ENCODE assay signal across 11 mouse cellular contexts in genomic region chr1:172525971-172526370, GRCm38 (mm10). TPM values are rescaled to one million over a fixed set of nuclear protein-coding genes. Genes with fewer than 3 reads are reported as not detected.
A peak's percentile ranks its signal among the peaks of the same experiment; 100 is the strongest.
DNase-seq lines count a peak whose midpoint lies in the region; ATAC-seq and TF ChIP-seq lines count a peak whose summit lies in the region.
"Had no signal": no experiment of that assay in that cellular context is flagged by ENCODE, and none has a peak within 500 bp of the region (broad histone marks: within the 10 kb centered on the region; RNA-seq: fewer than 3 reads in every experiment).

No protein-coding gene starts in this region.

- peak overlapping the region; percentile 40 for H3K9ac ChIP-seq in heart, embryonic 14.5 days (ENCODE audit: low read length)
- no peak overlapping the region for H3K9ac ChIP-seq in intestine, postnatal 0 days (ENCODE audit: low read depth, low read length)
- H3K9ac ChIP-seq: forebrain, postnatal 0 days had no signal

- peak overlapping the region; percentile 60 for H3K4me2 ChIP-seq in heart, embryonic 14.5 days (ENCODE audit: low read length)
- H3K4me2 ChIP-seq in intestine, postnatal 0 days (replicated peaks; ENCODE audit: low read depth): 0 out of 2 replicates have a peak overlapping the region, but pooled peaks have one; percentile 1

- peaks cover 4% of the 10 kb centered on the region; the same call in 1 of the 2 replicates for H3K9me3 ChIP-seq in heart, embryonic 14.5 days (ENCODE audit: control insufficient read depth, low read length)
- H3K9me3 ChIP-seq in intestine, postnatal 0 days (ENCODE audit: control insufficient read depth): no peaks in the 10 kb centered on the region
- no peaks in the 10 kb centered on the region for H3K9me3 ChIP-seq in hindbrain, embryonic 10.5 days

- no peak for DNase-seq in heart, adult 18-20 months
- DNase-seq in CD4-positive helper T cell, adult 2 months (ENCODE audit: low read depth, low spot score): peak; percentile 40
- DNase-seq in R1 (ENCODE audit: low read depth, low spot score): peak; percentile 33
- DNase-seq in adrenal gland, postnatal 25 days: no peak
- DNase-seq in left cerebral cortex, adult 8-10 months (ENCODE audit: low spot score in 2 of 2): no peak
- DNase-seq in hindbrain, embryonic 10.5 days (ENCODE audit: low spot score): no peak
- DNase-seq: cerebellum, postnatal 36 days; forebrain, postnatal 0 days had no signal

- TF ChIP-seq CTCF in intestine, postnatal 0 days (IDR thresholded peaks at IDR 0.05; ENCODE audit: low read depth): no peak

- 47% methylated on average over 7 of the region's 7 CpGs for WGBS in heart, embryonic 14.5 days
- 67% methylated on average over 7 of the region's 7 CpGs for WGBS in intestine, postnatal 0 days
- 70% methylated on average over 7 of the region's 7 CpGs for WGBS in hindbrain, embryonic 10.5 days

- ATAC-seq in heart, embryonic 14.5 days (ENCODE audit: insufficient number of reproducible peaks, insufficient read depth, low FRiP score, low read depth): no peak
- ATAC-seq in intestine, postnatal 0 days: no peak
- ATAC-seq: forebrain, postnatal 0 days had no signal

- peaks cover 18 to 22% of the 10 kb centered on the region in 2 experiments; a peak in 3 of 4 replicates for H3K4me1 ChIP-seq in heart, embryonic 14.5 days (ENCODE audit: control insufficient read depth in 2 of 2, insufficient read depth in 2 of 2, low read length in 2 of 2)
- 0 out of 2 replicates have a peak, but pooled peaks cover 3% of the 10 kb centered on the region for H3K4me1 ChIP-seq in intestine, postnatal 0 days (replicated peaks; ENCODE audit: control insufficient read depth, insufficient read depth, low read length)
- H3K4me1 ChIP-seq in hindbrain, embryonic 10.5 days (replicated peaks): peaks cover 30% of the 10 kb centered on the region

- peak overlapping the region; percentile 88 to 90 for H3K27ac ChIP-seq in heart, embryonic 14.5 days (replicated peaks in 1 of 2; ENCODE audit: control insufficient read depth in 1 of 2, insufficient read depth in 1 of 2, low read depth in 2 of 2, low read length in 2 of 2)
- peak overlapping the region; percentile 28; the same call in 1 of the 2 replicates for H3K27ac ChIP-seq in intestine, postnatal 0 days (ENCODE audit: low read depth, low read length)
- no peak overlapping the region for H3K27ac ChIP-seq in hindbrain, embryonic 10.5 days

- peaks cover 12% of the 10 kb centered on the region; the same call in 1 of the 2 replicates for H3K27me3 ChIP-seq in heart, embryonic 14.5 days (ENCODE audit: control insufficient read depth, insufficient read depth, low read length)
- H3K27me3 ChIP-seq in intestine, postnatal 0 days (replicated peaks; ENCODE audit: control insufficient read depth, insufficient read depth, low read length): peaks cover 6% of the 10 kb centered on the region; the same call in 1 of the 2 replicates
- peaks cover 32% of the 10 kb centered on the region for H3K27me3 ChIP-seq in hindbrain, embryonic 10.5 days (ENCODE audit: insufficient read depth, poor library complexity, severe bottlenecking)

- H3K36me3 ChIP-seq in heart, embryonic 14.5 days (ENCODE audit: control insufficient read depth, insufficient read depth, low read length): no peaks in the 10 kb centered on the region
- no peaks in the 10 kb centered on the region for H3K36me3 ChIP-seq in intestine, postnatal 0 days (ENCODE audit: control insufficient read depth, insufficient read depth)
- no peaks in the 10 kb centered on the region for H3K36me3 ChIP-seq in hindbrain, embryonic 10.5 days

- H3K4me3 ChIP-seq in heart, embryonic 14.5 days (ENCODE audit: control insufficient read depth in 1 of 2, insufficient read depth in 1 of 2, low read depth in 1 of 2, low read length in 2 of 2): peak overlapping the region; percentile 2 to 21; a peak in 2 of 4 replicates
- H3K4me3 ChIP-seq in intestine, postnatal 0 days (ENCODE audit: low read depth, low read length): no peak overlapping the region
- no peak overlapping the region for H3K4me3 ChIP-seq in hindbrain, embryonic 10.5 days

RNA-seq across cellular contexts. Expression of gene Cfap45, which starts 5.4 kb away (rescaled TPM):
- 2.0 and 2.6 TPM in 2 replicates for polyA plus RNA-seq in heart, embryonic 14.5 days (2014; fragmentation: Nextera tagmentation; extraction: Ambion mirVana)
- total RNA-seq in heart, adult 18-20 months (2021): 1 to 10 TPM in 1 of 2 experiments, not detected in 1; 1.2 TPM
- 0.77 and 1.3 TPM in 2 replicates for polyA plus RNA-seq in intestine, postnatal 0 days (2015; fragmentation: Nextera tagmentation; extraction: Ambion mirVana)
- total RNA-seq in adrenal gland, postnatal 25 days (2021): 1.3 TPM in 1 of 2 replicates, not detected in the other
- total RNA-seq in left cerebral cortex, adult 8-10 months (2022): 1 to 10 TPM; 3.7 to 4.7 (median 4.1) TPM
- 2.4 and 3.6 TPM in 2 replicates for polyA plus RNA-seq in hindbrain, embryonic 10.5 days (2016; fragmentation: Nextera tagmentation; extraction: Ambion mirVana)
- total RNA-seq: megakaryocyte progenitor cell, adult 5-6 weeks had no signal

RNA-seq across cellular contexts. Expression of gene Tagln2, which starts 26.1 kb away (rescaled TPM):
- polyA plus RNA-seq in heart, embryonic 14.5 days (2014; fragmentation: Nextera tagmentation; extraction: Ambion mirVana): 187 and 196 TPM in 2 replicates
- 10 to 100 TPM; 56.8 to 58.8 TPM for total RNA-seq in heart, adult 18-20 months (2021)
- 339 and 374 TPM in 2 replicates for polyA plus RNA-seq in intestine, postnatal 0 days (2015; fragmentation: Nextera tagmentation; extraction: Ambion mirVana)
- total RNA-seq in adrenal gland, postnatal 25 days (2021): 80.7 and 88.8 TPM in 2 replicates
- total RNA-seq in left cerebral cortex, adult 8-10 months (2022): 10 to 100 TPM in 3 of 4 experiments, 1 to 10 TPM in 1; 9.6 to 15.4 (median 12.5) TPM
- polyA plus RNA-seq in hindbrain, embryonic 10.5 days (2016; fragmentation: Nextera tagmentation; extraction: Ambion mirVana): 73.3 and 80.4 TPM in 2 replicates

RNA-seq across cellular contexts. Expression of gene Vsig8, which starts 29.8 kb away (rescaled TPM):
- 0.22 and 0.23 TPM in 2 replicates for polyA plus RNA-seq in heart, embryonic 14.5 days (2014; fragmentation: Nextera tagmentation; extraction: Ambion mirVana)
- not detected for total RNA-seq in heart, adult 18-20 months (2021)
- 0.44 and 0.53 TPM in 2 replicates for polyA plus RNA-seq in intestine, postnatal 0 days (2015; fragmentation: Nextera tagmentation; extraction: Ambion mirVana)
- total RNA-seq in adrenal gland, postnatal 25 days (2021): 0.33 TPM in 1 of 2 replicates, not detected in the other
- total RNA-seq in left cerebral cortex, adult 8-10 months (2022): under 1 TPM; 0.32 to 0.67 (median 0.57) TPM
- polyA plus RNA-seq in hindbrain, embryonic 10.5 days (2016; fragmentation: Nextera tagmentation; extraction: Ambion mirVana): 0.15 TPM in 1 of 2 replicates, not detected in the other
- total RNA-seq: megakaryocyte progenitor cell, adult 5-6 weeks had no signal

RNA-seq across cellular contexts. Expression of gene Igsf9, which starts 44.4 kb away (rescaled TPM):
- 2.0 and 5.0 TPM in 2 replicates for polyA plus RNA-seq in heart, embryonic 14.5 days (2014; fragmentation: Nextera tagmentation; extraction: Ambion mirVana)
- under 1 TPM; 0.28 to 0.45 TPM for total RNA-seq in heart, adult 18-20 months (2021)
- 73.4 and 93.7 TPM in 2 replicates for polyA plus RNA-seq in intestine, postnatal 0 days (2015; fragmentation: Nextera tagmentation; extraction: Ambion mirVana)
- total RNA-seq in adrenal gland, postnatal 25 days (2021): 2.9 and 3.6 TPM in 2 replicates
- total RNA-seq in left cerebral cortex, adult 8-10 months (2022): 1 to 10 TPM; 5.2 to 9.1 (median 7.9) TPM
- polyA plus RNA-seq in hindbrain, embryonic 10.5 days (2016; fragmentation: Nextera tagmentation; extraction: Ambion mirVana): 74.1 and 76.0 TPM in 2 replicates

RNA-seq across cellular contexts. Expression of gene Slamf9, which starts 50.8 kb away (rescaled TPM):
- 1.5 and 1.6 TPM in 2 replicates for polyA plus RNA-seq in heart, embryonic 14.5 days (2014; fragmentation: Nextera tagmentation; extraction: Ambion mirVana)
- 1 to 10 TPM; 1.2 to 2.2 TPM for total RNA-seq in heart, adult 18-20 months (2021)
- polyA plus RNA-seq in intestine, postnatal 0 days (2015; fragmentation: Nextera tagmentation; extraction: Ambion mirVana): 1.8 and 2.1 TPM in 2 replicates
- 1.9 and 3.4 TPM in 2 replicates for total RNA-seq in adrenal gland, postnatal 25 days (2021)
- 1 to 10 TPM in 3 of 4 experiments, under 1 TPM in 1; 0.27 to 5.6 (median 3.3) TPM for total RNA-seq in left cerebral cortex, adult 8-10 months (2022)
- 0.16 TPM in 1 of 2 replicates, not detected in the other for polyA plus RNA-seq in hindbrain, embryonic 10.5 days (2016; fragmentation: Nextera tagmentation; extraction: Ambion mirVana)

Comparison
In these comparisons a context has a peak if more than half of its experiments do, and no peak if none do; other contexts are left out.
1. H3K4me3 ChIP-seq: peak in heart, embryonic 14.5 days (2 of 2); none in intestine, postnatal 0 days (single experiment) and hindbrain, embryonic 10.5 days (single experiment).
2. DNase-seq: peak in CD4-positive helper T cell, adult 2 months (single experiment) and R1 (single experiment); none in heart, adult 18-20 months (0 of 2), adrenal gland, postnatal 25 days (single experiment), left cerebral cortex, adult 8-10 months (0 of 2) and hindbrain, embryonic 10.5 days (single experiment).